Mouse (Mus musculus) bone marrow macrophage, adult 2 months (primary cell): ENCODE results near the gene Nlrp4a.
"Not testable (repeated sequence)": the region's sequence is repeated elsewhere in the genome, so short reads cannot be mapped to it uniquely, and the experiment has no call there.

Experiments used
- CTCF ChIP-seq: IDR thresholded peaks from 2 replicates; pipeline ENCODE4 v1.5.1; 2012; ENCODE audit warnings: low read depth, mild to moderate bottlenecking, low read length, moderate library complexity
- POLR2A ChIP-seq: IDR thresholded peaks from 2 replicates; pipeline ENCODE4 v1.6.1; 2012; ENCODE audit warnings: mild to moderate bottlenecking, low read depth, low read length, borderline replicate concordance

DNA sequence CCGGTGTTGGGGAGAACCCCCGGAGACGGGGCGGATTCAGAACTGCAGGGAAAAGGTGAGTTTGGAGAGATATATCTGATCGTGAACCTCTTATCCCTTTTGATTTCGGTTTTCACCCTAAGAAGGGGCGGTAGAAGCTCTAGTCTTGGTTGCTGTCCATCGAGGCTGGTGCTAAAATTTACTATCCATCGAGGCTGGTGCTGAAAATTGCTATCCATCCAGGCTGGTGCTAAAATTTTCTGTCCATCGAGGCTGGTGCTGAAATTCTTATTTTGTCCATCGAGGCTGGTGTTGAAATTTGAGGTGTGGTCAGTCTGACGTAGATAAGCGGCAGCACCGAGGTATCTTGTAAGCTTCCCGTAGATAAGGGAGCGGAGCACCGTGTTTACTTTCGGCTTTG lies 54.6 kb downstream of the Nlrp4a start:
- not testable (repeated sequence) for TF ChIP-seq CTCF, POLR2A
